Mouse (Mus musculus): Measurements from ENCODE around the gene Map3k20.

DNA sequence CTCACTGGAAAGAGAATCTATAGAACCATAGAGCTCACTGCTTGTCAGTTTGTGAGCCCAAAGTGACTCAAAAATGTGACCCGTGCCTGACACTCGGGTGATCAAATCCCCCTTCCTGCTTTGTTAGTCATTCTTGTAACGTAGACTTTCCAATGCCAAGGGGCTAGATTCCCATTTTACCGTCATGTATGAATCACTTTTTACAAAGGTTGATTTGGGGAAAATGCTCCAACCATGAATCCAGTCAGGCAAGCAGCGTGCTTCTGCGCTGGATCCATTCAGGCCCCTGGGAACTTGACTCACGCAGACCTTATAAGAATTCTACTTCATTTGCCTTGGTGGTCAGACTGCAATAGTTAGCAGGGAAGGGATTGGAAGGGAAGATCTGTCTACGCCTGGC is 66.3 kb downstream of the Map3k20 start:
- TF ChIP-seq CTCF (IDR thresholded peaks at IDR 0.05; ENCODE audit: extremely low read depth, insufficient read depth, insufficient read length, insufficient replicate concordance) (no peak), POLR2A (IDR thresholded peaks at IDR 0.05; ENCODE audit: low read depth, low read length) (no peak)
